Mouse (Mus musculus): ENCODE data around the gene Actr1a. TPM values are rescaled to one million over a fixed set of nuclear protein-coding genes. Genes with fewer than 3 reads are reported as not detected.

Gene Actr1a
- total and polyA plus RNA-seq, 3 experiments, result 73.3 to 90.5 (median 82.1) TPM

DNA sequence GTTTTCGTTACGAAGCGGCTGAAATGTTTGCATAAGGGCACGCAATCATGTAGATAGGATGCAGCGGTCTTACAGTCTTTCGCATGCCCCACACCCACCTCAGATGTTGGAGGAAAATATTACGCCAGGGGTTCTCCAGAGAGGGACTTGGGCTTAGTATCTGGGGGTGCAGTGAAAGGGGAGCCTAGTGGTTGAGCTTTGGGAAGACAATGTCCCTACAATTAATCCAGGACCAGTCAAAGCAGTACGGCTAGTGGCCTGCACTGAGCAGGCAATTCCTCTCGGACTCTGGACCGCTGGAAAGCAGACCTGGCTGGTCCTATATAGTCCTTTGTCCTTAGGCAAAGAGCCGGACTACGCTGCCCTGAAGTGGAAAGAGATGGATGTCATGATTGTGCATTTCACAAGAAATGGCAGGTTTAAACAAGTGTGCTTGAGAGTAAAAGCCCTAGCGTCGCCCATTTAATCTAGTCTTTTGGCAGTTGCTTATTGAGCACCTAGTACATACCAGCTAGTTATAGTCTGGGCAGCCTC lies 68.0 kb downstream of the Actr1a start:
- Histone ChIP-seq H3K9ac (ENCODE audit: low read depth, low read length) (no peak overlapping the region), H3K4me1 (ENCODE audit: control insufficient read depth, insufficient read depth, low read length) (peaks cover 7% of the 10 kb centered on the region), H3K79me2 (replicated peaks; ENCODE audit: control insufficient read depth, insufficient read depth, low read length) (no peaks in the 10 kb centered on the region), H3K27me3 (ENCODE audit: control insufficient read depth, insufficient read depth, low read length) (no peaks in the 10 kb centered on the region), H3K27ac (peak overlapping the region; percentile 93), H3K4me3 (peak overlapping the region; percentile 69), H3K36me3 (ENCODE audit: control insufficient read depth, insufficient read depth, low read length) (no peaks in the 10 kb centered on the region)
- intact Hi-C loops (cut with DNase I), result loop anchor here (1.0 kb wide), 2 partner anchors 11 to 23 kb away; partner anchors contain the start of genes Cuedc2 and Nfkb2
- no peak for DNase-seq
- no peak for TF ChIP-seq POLR2A (IDR thresholded peaks at IDR 0.05; ENCODE audit: insufficient read depth, low read depth, low read length)
- no peak for TF ChIP-seq CTCF (IDR thresholded peaks at IDR 0.05)
- TF ChIP-seq EP300 (IDR thresholded peaks at IDR 0.05; ENCODE audit: insufficient read depth, low read depth, low read length), result no peak
- 23% methylated on average over 14 of the region's 14 CpGs for WGBS

Small RNA genes within 50 kb of the gene (microRNA-seq; reads per million reads assigned to microRNA genes)
- gene Mir146b, result 1.2 to 3.4 reads per million in 2 experiments

Other genes with a start within 250 kb of the Actr1a start
- gene Pitx3, start 247.4 kb downstream of the Actr1a start, total RNA-seq (2021), result 1 to 10 TPM; 1.2 to 1.8 TPM
- 0.39 and 0.82 TPM in 2 replicates for gene Pitx3, start 247.4 kb downstream of the Actr1a start, polyA plus RNA-seq (2012; rRNA removed)
- 10 to 100 TPM; 39.9 to 40.0 TPM for gene Gbf1, start 243.2 kb downstream of the Actr1a start, total RNA-seq (2021)
- gene Gbf1, start 243.2 kb downstream of the Actr1a start, polyA plus RNA-seq (2012; rRNA removed), result 49.3 and 52.1 TPM in 2 replicates
- gene Nfkb2, start 91.4 kb downstream of the Actr1a start, total RNA-seq (2021), result 10 to 100 TPM; 18.3 to 20.4 TPM
- 22.1 and 22.6 TPM in 2 replicates for gene Nfkb2, start 91.4 kb downstream of the Actr1a start, polyA plus RNA-seq (2012; rRNA removed)
- gene Psd, start 68.6 kb downstream of the Actr1a start, total RNA-seq (2021), result under 1 TPM; 0.60 to 0.80 TPM
- 1.4 and 1.6 TPM in 2 replicates for gene Psd, start 68.6 kb downstream of the Actr1a start, polyA plus RNA-seq (2012; rRNA removed)
- 1 to 10 TPM; 5.3 TPM for gene Fbxl15, start 67.6 kb downstream of the Actr1a start, total RNA-seq (2021)
- gene Fbxl15, start 67.6 kb downstream of the Actr1a start, polyA plus RNA-seq (2012; rRNA removed), result 5.3 and 8.0 TPM in 2 replicates
- 10 to 100 TPM; 79.8 to 91.3 TPM for gene Cuedc2, start 57.0 kb downstream of the Actr1a start, total RNA-seq (2021)
- 58.7 and 73.5 TPM in 2 replicates for gene Cuedc2, start 57.0 kb downstream of the Actr1a start, polyA plus RNA-seq (2012; rRNA removed)
- gene Mfsd13a, start 54.6 kb downstream of the Actr1a start, total RNA-seq (2021), result 1 to 10 TPM; 2.6 to 3.1 TPM
- gene Mfsd13a, start 54.6 kb downstream of the Actr1a start, polyA plus RNA-seq (2012; rRNA removed), result 3.2 and 4.5 TPM in 2 replicates
- under 1 TPM; 0.34 to 0.43 TPM for gene 2310034G01Rik, start 45.4 kb downstream of the Actr1a start, total RNA-seq (2021)
- 0.66 and 0.73 TPM in 2 replicates for gene 2310034G01Rik, start 45.4 kb downstream of the Actr1a start, polyA plus RNA-seq (2012; rRNA removed)
- gene Sufu, start 1.1 kb upstream of the Actr1a start, total RNA-seq (2021), result 10 to 100 TPM; 10.6 to 11.0 TPM
- gene Sufu, start 1.1 kb upstream of the Actr1a start, polyA plus RNA-seq (2012; rRNA removed), result 8.7 and 9.0 TPM in 2 replicates
- gene Trim8, start 106.0 kb upstream of the Actr1a start, total RNA-seq (2021), result 10 to 100 TPM; 39.2 to 39.8 TPM
- 17.2 and 24.1 TPM in 2 replicates for gene Trim8, start 106.0 kb upstream of the Actr1a start, polyA plus RNA-seq (2012; rRNA removed)
- gene Arl3, start 177.4 kb upstream of the Actr1a start, total RNA-seq (2021), result 10 to 100 TPM; 36.1 to 43.4 TPM
- 38.3 and 57.0 TPM in 2 replicates for gene Arl3, start 177.4 kb upstream of the Actr1a start, polyA plus RNA-seq (2012; rRNA removed)
- 1 to 10 TPM; 2.4 to 3.6 TPM for gene Sfxn2, start 177.6 kb upstream of the Actr1a start, total RNA-seq (2021)
- gene Sfxn2, start 177.6 kb upstream of the Actr1a start, polyA plus RNA-seq (2012; rRNA removed), result 2.3 and 2.7 TPM in 2 replicates
- 10 to 100 TPM; 53.5 to 54.2 TPM for gene Wbp1l, start 203.3 kb upstream of the Actr1a start, total RNA-seq (2021)
- gene Wbp1l, start 203.3 kb upstream of the Actr1a start, polyA plus RNA-seq (2012; rRNA removed), result 39.2 and 46.2 TPM in 2 replicates

Data from heart, adult 2 months (tissue).